Mouse (Mus musculus) limb, embryonic 13.5 days (tissue): ENCODE results near the gene Prkag2. TPM values are rescaled to one million over a fixed set of nuclear protein-coding genes. Genes with fewer than 3 reads are reported as not detected.
"Not testable (repeated sequence)": the region's sequence is repeated elsewhere in the genome, so short reads cannot be mapped to it uniquely, and the experiment has no call there.

ENCODE experiments used
- ATAC-seq: fragments of 200-750 bp; cut with Nextera tagmentation; 2 replicates; pipeline ENCODE4 v1.8.0; 2017; ENCODE audit warnings: low read depth, moderate number of reproducible peaks, moderate TSS enrichment; ENCODE audit not compliant: low FRiP score
- H3K27ac ChIP-seq: fragments of 300-500 bp; sonication (generic); 2 replicates; pipeline ENCODE4 v1.5.1; 2015; ENCODE audit warnings: inconsistent platforms, mild to moderate bottlenecking, moderate library complexity
- H3K27me3 ChIP-seq: fragments of 300-500 bp; sonication (generic); 2 replicates; pipeline ENCODE4 v1.6.1; 2015; ENCODE audit warnings: mild to moderate bottlenecking, inconsistent platforms
- H3K36me3 ChIP-seq: fragments of 300-500 bp; sonication (generic); 2 replicates; pipeline ENCODE4 v1.6.1; 2015; ENCODE audit warnings: inconsistent platforms, mild to moderate bottlenecking, moderate library complexity
- H3K4me1 ChIP-seq: fragments of 300-500 bp; sonication (generic); 2 replicates; pipeline ENCODE4 v1.6.1; 2015; ENCODE audit warnings: inconsistent platforms
- H3K4me2 ChIP-seq: fragments of 300-500 bp; sonication (generic); replicated peaks from 2 replicates; pipeline ENCODE4 v1.6.1; 2015; ENCODE audit warnings: inconsistent platforms, mild to moderate bottlenecking, moderate library complexity
- H3K4me3 ChIP-seq: fragments of 300-500 bp; sonication (generic); 2 replicates; pipeline ENCODE4 v1.5.1; 2015; ENCODE audit warnings: moderate library complexity, mild to moderate bottlenecking, inconsistent platforms
- H3K9ac ChIP-seq: fragments of 300-500 bp; sonication (generic); 2 replicates; pipeline ENCODE4 v1.6.1; 2015; ENCODE audit warnings: mild to moderate bottlenecking, inconsistent platforms
- H3K9me3 ChIP-seq: fragments of 300-500 bp; sonication (generic); 2 replicates; pipeline ENCODE4 v1.6.1; 2016; ENCODE audit warnings: inconsistent platforms
- WGBS: fragments of 180-500 bp; shearing (Covaris S2); methylation state at CpG from one replicate; pipeline ENCODE4 v1.1.7; 2015; 5-methylcytosine and 5-hydroxymethylcytosine counted together
- polyA plus RNA-seq: library from polyadenylated mRNA; unstranded; fragments of >200 nt; fragmentation: Nextera tagmentation; extraction: Ambion mirVana; gene quantifications from 2 replicates; pipeline ENCODE4 v1.2.1, GENCODE M21; 2015

Prkag2 gene
- polyA plus RNA-seq, 1 experiment from 2014 or later: 21.3 TPM

DNA sequence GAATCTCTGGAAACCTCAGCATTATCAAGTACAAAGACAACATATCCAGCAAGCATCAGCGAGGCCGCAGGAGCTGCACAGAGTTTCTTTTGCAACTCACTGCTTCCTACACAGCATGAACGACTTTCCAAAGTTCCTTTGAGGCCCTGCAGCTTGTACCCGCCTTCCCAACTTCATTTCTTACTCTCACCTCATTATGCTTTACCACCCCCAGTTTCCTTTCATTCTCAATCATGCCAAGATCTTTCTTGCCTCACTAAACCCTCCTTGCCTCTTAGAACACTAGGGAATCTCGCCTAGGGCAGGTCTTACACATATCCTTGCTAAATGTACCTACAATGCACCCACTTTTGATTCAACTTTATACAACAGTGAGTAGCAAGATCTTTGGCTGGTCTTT lies 266.0 kb downstream of the Prkag2 start:
- no peaks in the 10 kb centered on the region for H3K36me3 ChIP-seq
- 46% methylated on average over 5 of the region's 5 CpGs for WGBS
- no peak for ATAC-seq
- H3K4me1 ChIP-seq: peaks cover 26% of the 10 kb centered on the region
- no peaks in the 10 kb centered on the region for H3K9me3 ChIP-seq
- no peak overlapping the region for H3K4me3 ChIP-seq
- peak overlapping the region; percentile 52; the same call in 1 of the 2 replicates for H3K27ac ChIP-seq
- H3K4me2 ChIP-seq: peak overlapping the region; percentile 2; the same call in 1 of the 2 replicates
- peak overlapping the region; percentile 20; the same call in 1 of the 2 replicates for H3K9ac ChIP-seq
- H3K27me3 ChIP-seq: no peaks in the 10 kb centered on the region

DNA sequence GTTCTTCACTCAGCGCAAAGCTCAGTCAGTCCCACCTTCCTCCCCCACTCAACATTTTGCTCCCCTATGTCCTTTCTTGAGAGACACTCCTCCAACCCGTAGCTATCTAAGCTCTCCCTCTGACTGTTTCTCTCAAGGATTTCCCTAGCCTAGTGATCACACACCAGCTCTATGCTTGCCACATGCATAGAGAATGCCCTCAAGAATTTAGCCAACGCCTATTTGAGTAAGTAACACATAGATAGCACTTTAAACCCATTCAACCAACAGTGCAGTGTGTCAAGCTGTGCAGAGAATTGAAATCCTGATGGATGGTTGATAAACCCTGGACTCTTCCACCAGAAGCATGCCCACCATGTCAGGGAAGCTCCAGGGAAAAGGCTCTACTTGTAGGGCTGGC lies 268.5 kb downstream of the Prkag2 start:
- H3K27me3 ChIP-seq: no peaks in the 10 kb centered on the region
- H3K4me3 ChIP-seq: no peak overlapping the region
- H3K9me3 ChIP-seq: no peaks in the 10 kb centered on the region
- no peak for ATAC-seq
- H3K36me3 ChIP-seq: no peaks in the 10 kb centered on the region
- H3K4me2 ChIP-seq: no peak overlapping the region
- H3K9ac ChIP-seq: no peak overlapping the region
- H3K4me1 ChIP-seq: peaks cover 23% of the 10 kb centered on the region
- H3K27ac ChIP-seq: no peak overlapping the region
- WGBS: 92% methylated on average over 3 of the region's 3 CpGs

DNA sequence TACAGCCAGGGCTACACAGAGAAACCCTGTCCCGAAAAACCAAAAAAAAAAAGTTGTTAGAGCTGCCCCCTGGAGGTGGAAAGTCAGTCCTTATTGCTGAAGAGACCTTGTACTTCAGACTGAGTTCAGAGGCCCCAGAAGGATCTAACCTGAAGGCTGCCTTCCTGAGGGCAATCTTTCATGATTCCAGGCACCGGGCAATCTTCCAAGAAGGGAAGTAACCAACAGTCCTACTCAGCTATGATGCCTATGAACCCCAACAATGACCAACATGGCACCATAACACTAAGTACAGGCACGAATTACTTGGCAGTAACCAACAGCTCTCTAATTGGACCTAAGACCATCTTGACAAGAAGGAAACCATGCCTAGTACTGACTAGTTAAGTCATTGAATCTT lies 272.0 kb downstream of the Prkag2 start:
- Histone ChIP-seq H3K36me3 (no peaks in the 10 kb centered on the region; the same call in 1 of the 2 replicates), H3K4me3 (no peak overlapping the region), H3K4me1 (peaks cover 36% of the 10 kb centered on the region), H3K27ac (no peak overlapping the region), H3K27me3 (no peaks in the 10 kb centered on the region), H3K9ac (no peak overlapping the region), H3K9me3 (no peaks in the 10 kb centered on the region), H3K4me2 (no peak overlapping the region)
- no peak for ATAC-seq
- 92% methylated on average over 3 of the region's 3 CpGs for WGBS

DNA sequence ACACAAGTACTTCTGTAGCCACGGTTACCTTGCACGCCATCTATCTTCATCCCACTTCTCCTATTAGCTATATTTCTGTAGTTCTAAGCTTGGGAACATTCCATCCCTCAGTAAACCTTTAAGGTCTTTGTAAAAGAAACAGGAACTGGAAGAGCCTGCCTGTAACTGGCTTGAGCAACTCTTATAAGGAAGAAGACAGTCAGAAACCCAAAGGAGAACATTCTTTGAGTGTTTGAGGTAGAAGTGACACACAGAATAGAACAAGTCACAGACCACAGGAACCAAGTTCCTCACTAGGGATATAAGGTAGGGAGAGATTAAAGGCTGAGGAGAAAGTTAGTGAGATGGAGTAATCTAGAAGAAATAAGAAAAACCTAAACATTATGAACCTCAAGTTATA lies 273.3 kb downstream of the Prkag2 start:
- H3K9ac ChIP-seq: no peak overlapping the region
- no peak overlapping the region for H3K4me2 ChIP-seq
- 85% methylated on average over 2 of the region's 2 CpGs for WGBS
- H3K9me3 ChIP-seq: no peaks in the 10 kb centered on the region
- no peak overlapping the region for H3K4me3 ChIP-seq
- H3K36me3 ChIP-seq: no peaks in the 10 kb centered on the region; the same call in 1 of the 2 replicates
- H3K4me1 ChIP-seq: peaks cover 38% of the 10 kb centered on the region
- no peaks in the 10 kb centered on the region for H3K27me3 ChIP-seq
- H3K27ac ChIP-seq: no peak overlapping the region
- no peak for ATAC-seq

DNA sequence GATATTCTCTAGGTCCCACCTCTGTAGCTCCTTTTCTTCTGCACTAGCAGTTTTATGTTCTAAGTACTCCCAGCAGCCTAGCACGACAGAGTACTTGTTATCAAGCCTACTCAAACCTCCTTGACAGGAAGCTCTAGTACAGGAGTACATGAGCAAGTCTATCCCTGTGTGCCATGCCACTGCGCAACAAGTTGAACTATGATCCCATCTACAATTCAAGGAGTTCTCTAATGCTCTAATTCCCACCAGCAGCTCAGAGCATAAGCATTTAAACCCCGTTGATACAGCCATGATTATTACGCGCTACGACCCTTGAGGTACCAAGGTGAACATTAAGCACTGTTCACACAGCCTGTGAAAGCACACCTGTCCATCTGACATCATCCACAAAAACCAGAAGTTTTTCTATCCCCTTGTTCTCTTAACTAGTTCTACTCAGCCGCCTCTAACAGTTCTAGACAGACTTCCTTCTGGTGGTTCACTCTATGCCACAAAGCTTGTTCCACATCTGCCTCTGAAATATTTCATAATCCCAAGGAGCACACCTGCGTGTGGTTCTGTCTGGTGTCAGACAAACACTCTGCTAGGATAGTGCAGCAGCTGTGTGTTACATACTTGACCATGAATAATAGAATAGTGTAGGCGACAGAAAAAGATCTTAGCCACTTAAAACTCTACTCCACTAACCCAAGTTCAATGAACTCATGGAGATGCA lies 274.2 kb downstream of the Prkag2 start:
- H3K9ac ChIP-seq: no peak overlapping the region
- WGBS: 82% methylated on average over 9 of the region's 9 CpGs
- no peak overlapping the region for H3K27ac ChIP-seq
- H3K4me3 ChIP-seq: no peak overlapping the region
- no peaks in the 10 kb centered on the region; the same call in 1 of the 2 replicates for H3K36me3 ChIP-seq
- no peak for ATAC-seq
- no peaks in the 10 kb centered on the region for H3K9me3 ChIP-seq
- H3K27me3 ChIP-seq: no peaks in the 10 kb centered on the region
- peaks cover 42% of the 10 kb centered on the region for H3K4me1 ChIP-seq
- H3K4me2 ChIP-seq: no peak overlapping the region

DNA sequence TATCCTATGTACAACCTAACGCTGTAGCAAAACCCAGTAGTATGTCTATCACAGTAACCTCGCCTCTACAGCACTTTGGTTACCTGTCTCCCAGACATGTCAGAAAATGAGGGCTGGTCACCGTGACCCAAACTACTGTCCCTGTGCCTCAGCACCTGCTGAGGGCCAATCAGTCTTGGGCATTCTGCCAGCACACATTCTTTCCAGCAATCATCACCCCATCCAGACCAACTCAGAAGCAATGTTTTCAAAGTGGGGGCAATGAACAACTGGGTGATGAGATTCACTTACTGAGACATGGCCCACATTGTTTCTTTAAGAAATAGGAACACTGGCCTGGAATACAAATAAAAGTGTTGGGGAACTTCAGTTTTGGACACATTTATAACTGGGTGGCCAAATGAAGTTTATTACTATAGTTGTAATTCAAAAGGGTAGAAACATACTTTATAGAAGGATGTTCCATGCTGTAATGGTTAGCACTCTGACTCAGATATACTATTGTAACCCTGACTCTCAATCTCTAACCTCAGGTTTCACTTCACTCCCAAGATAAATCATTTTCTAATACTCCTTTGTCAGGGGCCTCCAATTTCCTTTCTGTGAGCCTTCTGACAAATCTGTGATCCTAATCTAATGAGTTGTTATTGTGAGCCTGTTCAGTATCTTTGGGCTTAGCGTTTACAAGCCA lies 274.9 kb downstream of the Prkag2 start:
- no peak for ATAC-seq
- peaks cover 46% of the 10 kb centered on the region for H3K4me1 ChIP-seq
- no peaks in the 10 kb centered on the region for H3K27me3 ChIP-seq
- H3K9ac ChIP-seq: no peak overlapping the region
- H3K9me3 ChIP-seq: no peaks in the 10 kb centered on the region
- WGBS: 80% methylated on average over 4 of the region's 4 CpGs
- no peak overlapping the region for H3K4me3 ChIP-seq
- H3K36me3 ChIP-seq: no peaks in the 10 kb centered on the region; the same call in 1 of the 2 replicates
- no peak overlapping the region for H3K27ac ChIP-seq
- no peak overlapping the region for H3K4me2 ChIP-seq

DNA sequence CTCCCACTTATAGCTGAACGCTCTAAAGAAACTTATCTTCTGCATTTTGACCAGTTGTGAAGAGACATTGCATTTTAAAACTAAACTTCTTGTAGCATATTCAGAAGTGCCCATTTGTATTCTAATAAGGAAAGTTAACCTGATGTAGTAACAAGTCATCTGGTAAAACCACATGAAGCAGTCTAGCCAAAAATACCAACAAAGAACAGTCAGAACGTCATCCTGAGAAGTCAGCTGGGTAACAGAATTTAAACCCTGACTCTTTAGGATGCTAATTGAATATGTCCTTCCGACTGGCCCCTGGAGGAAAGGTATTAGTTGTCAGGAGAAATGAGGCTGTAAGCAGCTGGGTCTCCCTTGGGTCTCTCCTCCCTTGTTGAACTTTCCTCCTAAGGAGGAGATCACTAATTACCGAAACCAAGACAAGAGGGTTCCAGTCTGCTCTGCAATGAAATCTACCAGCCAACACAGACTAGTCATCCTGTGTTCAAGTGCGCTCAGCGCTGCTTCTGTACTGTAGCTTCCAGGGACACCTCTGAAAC lies 276.5 kb downstream of the Prkag2 start:
- no peak for ATAC-seq
- Histone ChIP-seq H3K27ac (no peak overlapping the region; the same call in 1 of the 2 replicates), H3K27me3 (no peaks in the 10 kb centered on the region), H3K9ac (no peak overlapping the region), H3K4me3 (no peak overlapping the region), H3K9me3 (no peaks in the 10 kb centered on the region), H3K4me2 (no peak overlapping the region), H3K36me3 (no peaks in the 10 kb centered on the region; the same call in 1 of the 2 replicates), H3K4me1 (peaks cover 46% of the 10 kb centered on the region)
- WGBS: 83% methylated on average over 6 of the region's 6 CpGs

DNA sequence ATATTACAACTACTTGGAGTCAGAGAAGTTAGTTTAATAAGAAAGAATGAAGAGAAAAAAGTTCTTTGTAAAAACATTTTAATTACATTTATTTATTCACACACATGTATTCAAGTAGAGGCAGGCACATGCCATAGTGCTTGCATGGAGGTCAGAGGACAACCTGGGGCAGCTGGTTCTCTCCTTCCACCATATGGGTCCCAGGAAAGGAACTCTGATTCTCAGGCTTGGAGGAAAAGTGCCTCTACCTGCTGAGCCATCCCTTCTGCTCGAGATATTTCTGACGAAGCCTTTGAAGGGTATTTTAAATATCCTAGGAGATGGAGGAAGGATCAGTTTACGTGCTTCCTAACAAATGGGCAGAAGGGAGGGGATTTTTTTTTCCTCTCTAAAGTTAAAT lies 277.7 kb downstream of the Prkag2 start:
- no peak overlapping the region for H3K27ac ChIP-seq
- 63% methylated on average over 3 of the region's 3 CpGs for WGBS
- no peak overlapping the region for H3K4me2 ChIP-seq
- no peaks in the 10 kb centered on the region for H3K27me3 ChIP-seq
- no peaks in the 10 kb centered on the region for H3K9me3 ChIP-seq
- no peaks in the 10 kb centered on the region; the same call in 1 of the 2 replicates for H3K36me3 ChIP-seq
- no peak for ATAC-seq
- no peak overlapping the region for H3K9ac ChIP-seq
- H3K4me1 ChIP-seq: peaks cover 45% of the 10 kb centered on the region
- no peak overlapping the region for H3K4me3 ChIP-seq

DNA sequence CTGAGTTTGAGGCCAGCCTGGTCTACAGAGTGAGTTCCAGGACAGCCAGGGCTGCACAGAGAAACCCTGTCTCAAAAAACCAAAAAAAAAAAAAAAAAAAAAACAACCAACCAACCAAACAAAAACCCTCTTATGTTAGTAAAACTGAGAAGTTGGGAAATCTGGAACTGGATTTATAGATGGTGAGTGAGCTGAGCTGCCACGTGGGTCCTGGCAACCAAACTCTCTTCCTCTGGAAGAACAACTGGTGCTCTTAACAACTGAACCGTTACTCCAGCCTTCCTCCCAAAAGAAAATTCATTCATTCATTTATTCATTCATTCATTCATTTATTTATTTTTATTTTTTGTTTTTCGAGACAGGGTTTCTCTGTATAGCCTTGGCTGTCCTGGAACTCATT lies 278.2 kb downstream of the Prkag2 start:
- peaks cover 41% of the 10 kb centered on the region for H3K4me1 ChIP-seq
- not testable (repeated sequence) for H3K36me3 ChIP-seq, H3K27ac ChIP-seq, H3K27me3 ChIP-seq, H3K4me2 ChIP-seq, H3K4me3 ChIP-seq, ATAC-seq, H3K9ac ChIP-seq, H3K9me3 ChIP-seq
- 80% methylated on average over 3 of the region's 3 CpGs for WGBS

DNA sequence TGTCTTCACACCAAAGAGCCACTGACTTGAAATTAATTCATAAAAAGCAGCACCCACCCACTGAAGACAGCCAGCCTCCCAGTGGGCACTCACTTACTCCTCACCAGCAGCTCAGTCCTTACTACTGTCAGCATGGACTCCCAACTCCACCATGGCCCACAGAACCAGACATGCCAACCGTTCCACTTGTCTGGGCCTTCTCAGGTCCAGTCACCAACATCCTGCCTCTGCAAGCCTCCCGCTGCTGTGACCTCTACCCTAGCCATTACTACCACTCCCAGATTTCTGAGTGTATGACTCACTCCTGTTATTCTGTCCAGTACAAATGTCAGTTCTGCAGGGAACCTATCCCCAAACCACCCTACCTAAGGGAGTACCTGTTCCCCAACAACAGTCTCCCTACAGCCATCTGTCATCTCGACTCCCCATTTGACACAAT lies 279.0 kb downstream of the Prkag2 start:
- no peak overlapping the region for H3K9ac ChIP-seq
- ATAC-seq: no peak
- no peaks in the 10 kb centered on the region for H3K27me3 ChIP-seq
- WGBS: 80% methylated on average over 3 of the region's 3 CpGs
- peaks cover 33% of the 10 kb centered on the region for H3K4me1 ChIP-seq
- H3K4me3 ChIP-seq: no peak overlapping the region
- no peak overlapping the region; the same call in 1 of the 2 replicates for H3K27ac ChIP-seq
- H3K9me3 ChIP-seq: no peaks in the 10 kb centered on the region
- peaks cover 13% of the 10 kb centered on the region for H3K36me3 ChIP-seq
- no peak overlapping the region for H3K4me2 ChIP-seq

DNA sequence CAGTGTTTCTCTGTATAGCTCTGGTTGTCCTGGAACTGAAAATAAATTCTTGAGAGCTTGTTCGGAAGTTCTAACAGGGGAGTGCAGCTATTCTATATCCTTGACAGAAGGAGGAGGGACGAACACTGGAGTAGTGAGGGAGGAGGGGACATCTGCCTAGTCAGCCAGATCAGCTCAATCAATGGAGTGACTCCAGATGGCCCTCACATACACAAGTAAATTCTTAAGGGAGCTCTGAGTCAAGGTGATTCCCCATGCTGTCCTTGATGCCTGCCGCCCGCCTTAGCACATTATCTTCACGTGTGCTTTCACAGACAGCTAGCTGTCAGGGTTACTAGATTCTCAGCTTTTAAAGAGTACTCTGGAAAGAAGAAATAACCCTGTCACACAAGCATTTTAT lies 279.8 kb downstream of the Prkag2 start:
- H3K9me3 ChIP-seq: no peaks in the 10 kb centered on the region
- no peak for ATAC-seq
- H3K36me3 ChIP-seq: peaks cover 20% of the 10 kb centered on the region
- no peak overlapping the region for H3K4me3 ChIP-seq
- H3K9ac ChIP-seq: no peak overlapping the region
- no peak overlapping the region for H3K4me2 ChIP-seq
- peaks cover 25% of the 10 kb centered on the region for H3K4me1 ChIP-seq
- H3K27ac ChIP-seq: no peak overlapping the region
- WGBS: 74% methylated on average over 5 of the region's 5 CpGs
- H3K27me3 ChIP-seq: no peaks in the 10 kb centered on the region

DNA sequence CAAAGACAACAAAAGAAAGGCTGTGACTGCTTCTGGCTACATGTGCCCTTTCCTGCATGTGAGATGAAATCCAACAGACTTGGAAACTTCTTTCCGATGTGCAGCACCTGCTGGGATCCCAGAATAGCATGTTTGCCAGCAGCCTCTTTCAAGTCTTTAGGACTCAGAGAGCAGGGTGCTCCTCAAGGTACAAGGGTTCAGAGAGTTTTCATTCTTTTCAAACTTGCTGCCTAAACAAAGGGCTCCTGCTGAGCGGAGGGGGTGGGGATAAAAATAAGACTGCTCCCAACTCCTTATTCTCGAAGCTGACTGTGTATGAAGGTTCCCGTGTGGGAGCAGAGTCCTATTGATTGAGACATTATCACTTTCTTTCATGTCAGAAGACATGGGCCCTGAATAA lies 283.3 kb downstream of the Prkag2 start:
- no peaks in the 10 kb centered on the region for H3K27me3 ChIP-seq
- no peak overlapping the region for H3K9ac ChIP-seq
- peaks cover 47% of the 10 kb centered on the region for H3K36me3 ChIP-seq
- no peak overlapping the region for H3K27ac ChIP-seq
- H3K4me1 ChIP-seq: peaks cover 16% of the 10 kb centered on the region
- ATAC-seq: no peak
- no peak overlapping the region for H3K4me2 ChIP-seq
- WGBS: 83% methylated on average over 4 of the region's 4 CpGs
- no peak overlapping the region for H3K4me3 ChIP-seq
- no peaks in the 10 kb centered on the region for H3K9me3 ChIP-seq
